8 mouse cellular contexts compared by ENCODE assay signal in the genomic region with DNA sequence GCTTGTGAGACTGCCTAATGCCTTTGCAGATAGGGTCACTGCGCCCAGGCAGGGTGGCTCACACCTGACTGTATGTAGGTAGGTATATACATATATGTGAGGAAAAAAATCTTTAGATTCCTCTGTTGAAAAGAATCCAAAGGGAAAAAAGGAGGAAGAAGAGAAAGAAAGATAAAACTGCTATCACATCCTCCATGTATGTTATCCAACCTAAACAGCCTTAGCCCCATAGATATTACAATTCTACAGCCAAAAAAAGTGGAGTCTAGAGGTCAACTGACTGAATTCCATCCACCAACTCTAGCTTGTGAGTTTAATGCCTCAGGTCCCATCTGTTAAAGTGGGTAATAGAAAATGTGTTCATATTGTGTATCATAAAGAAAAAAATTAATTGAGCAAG. TPM values are rescaled to one million over a fixed set of nuclear protein-coding genes. Genes with fewer than 3 reads are reported as not detected.
DNase-seq lines count a peak whose midpoint lies in the region; ATAC-seq and TF ChIP-seq lines count a peak whose summit lies in the region.
"Had no signal": no experiment of that assay in that cellular context is flagged by ENCODE, and none has a peak within 500 bp of the region (broad histone marks: within the 10 kb centered on the region; RNA-seq: fewer than 3 reads in every experiment).

No protein-coding gene starts in this region.

- no peaks in the 10 kb centered on the region for H3K9me3 ChIP-seq in ES-Bruce4 (replicated peaks; ENCODE audit: control insufficient read depth, insufficient read depth, low read length, poor library complexity, severe bottlenecking)
- H3K9me3 ChIP-seq in forebrain, embryonic 14.5 days (replicated peaks; ENCODE audit: control insufficient read depth, low read length) = no peaks in the 10 kb centered on the region
- H3K9me3 ChIP-seq in liver, embryonic 13.5 days (replicated peaks) = no peaks in the 10 kb centered on the region
- H3K9me3 ChIP-seq: embryonic facial prominence, embryonic 13.5 days had no signal

- no peaks in the 10 kb centered on the region for H3K4me1 ChIP-seq in ES-Bruce4 (ENCODE audit: control insufficient read depth, insufficient read depth, low read length)
- peaks cover 6% of the 10 kb centered on the region for H3K4me1 ChIP-seq in forebrain, embryonic 14.5 days (ENCODE audit: control insufficient read depth, insufficient read depth, low read length)
- H3K4me1 ChIP-seq in liver, embryonic 13.5 days (replicated peaks) = peaks cover 41% of the 10 kb centered on the region

- H3K9ac ChIP-seq in ES-Bruce4 (ENCODE audit: low read depth, poor library complexity, severe bottlenecking) = peak overlapping the region; percentile 94
- H3K9ac ChIP-seq in forebrain, embryonic 14.5 days (ENCODE audit: low read length) = peak overlapping the region; percentile 90; the same call in 1 of the 2 replicates
- H3K9ac ChIP-seq in liver, embryonic 13.5 days = no peak overlapping the region

- TF ChIP-seq POLR2A in ES-Bruce4 (IDR thresholded peaks at IDR 0.05; ENCODE audit: insufficient read depth, low read length) = no peak

- 0 out of 2 replicates have a peak, but pooled peaks cover 3% of the 10 kb centered on the region for H3K36me3 ChIP-seq in ES-Bruce4 (ENCODE audit: control insufficient read depth, insufficient read depth, low read length, poor library complexity, severe bottlenecking)
- H3K36me3 ChIP-seq in forebrain, embryonic 14.5 days (ENCODE audit: control insufficient read depth, insufficient read depth, low read length) = 0 out of 2 replicates have a peak, but pooled peaks cover 2% of the 10 kb centered on the region
- peaks cover 8% of the 10 kb centered on the region for H3K36me3 ChIP-seq in liver, embryonic 13.5 days

- no peak for TF ChIP-seq CTCF in layer of hippocampus, adult 2 months (conservative IDR thresholded peaks at IDR 0.05)
- TF ChIP-seq CTCF in ES-Bruce4 (IDR thresholded peaks at IDR 0.05; ENCODE audit: low read depth, low read length) = no peak

- no peaks in the 10 kb centered on the region for H3K27me3 ChIP-seq in ES-Bruce4 (ENCODE audit: control insufficient read depth, insufficient read depth, low read length, poor library complexity, severe bottlenecking)
- H3K27me3 ChIP-seq in forebrain, embryonic 14.5 days (replicated peaks; ENCODE audit: control insufficient read depth, insufficient read depth, low read length) = no peaks in the 10 kb centered on the region
- no peaks in the 10 kb centered on the region for H3K27me3 ChIP-seq in liver, embryonic 13.5 days
- H3K27me3 ChIP-seq: embryonic facial prominence, embryonic 13.5 days had no signal

- no peak for TF ChIP-seq EP300 in ES-Bruce4 (IDR thresholded peaks at IDR 0.05; ENCODE audit: insufficient read depth, low read depth, low read length)

- H3K4me3 ChIP-seq in layer of hippocampus, adult 2 months = peak overlapping the region; percentile 100; the same call in 1 of the 2 replicates
- H3K4me3 ChIP-seq in ES-Bruce4 (ENCODE audit: low read depth, low read length) = no peak overlapping the region
- no peak overlapping the region for H3K4me3 ChIP-seq in forebrain, embryonic 14.5 days (ENCODE audit: low read depth, low read length)
- H3K4me3 ChIP-seq in liver, embryonic 13.5 days (replicated peaks) = no peak overlapping the region

- WGBS in forebrain, embryonic 14.5 days = 95% methylated on average over 1 of the region's 1 CpGs
- WGBS in liver, embryonic 13.5 days (ENCODE audit: insufficient replicate concordance) = 86% methylated on average over 1 of the region's 1 CpGs

- no peak for ATAC-seq in forebrain, embryonic 14.5 days
- no peak for ATAC-seq in liver, embryonic 13.5 days (ENCODE audit: low read depth)

- no peak for DNase-seq in layer of hippocampus, adult 2 months (ENCODE audit: low spot score in 2 of 2)
- no peak for DNase-seq in layer of hippocampus, adult 9-10 months (ENCODE audit: low spot score)
- DNase-seq in forebrain, embryonic 14.5 days (ENCODE audit: low spot score) = no peak
- DNase-seq in liver, embryonic 13.5 days = no peak
- DNase-seq in frontal cortex, adult 2 months (ENCODE audit: extremely low spot score in 1 of 2, low spot score in 1 of 2) = no peak
- no peak for DNase-seq in thymus, postnatal 10 days (ENCODE audit: low spot score in 2 of 2)

- H3K4me2 ChIP-seq in forebrain, embryonic 14.5 days (ENCODE audit: low read length) = peak overlapping the region; percentile 71; the same call in 1 of the 2 replicates
- H3K4me2 ChIP-seq in liver, embryonic 13.5 days = peak overlapping the region; percentile 87

- H3K27ac ChIP-seq in layer of hippocampus, adult 2 months = peak overlapping the region; percentile 91
- H3K27ac ChIP-seq in ES-Bruce4 (ENCODE audit: insufficient read depth, low read length) = no peak overlapping the region
- no peak overlapping the region for H3K27ac ChIP-seq in forebrain, embryonic 14.5 days (ENCODE audit: low read depth, low read length)
- H3K27ac ChIP-seq in liver, embryonic 13.5 days = no peak overlapping the region

RNA-seq across cellular contexts. Expression of gene Clns1a, which starts 1.0 kb away (rescaled TPM):
- 10 to 100 TPM; 91.0 to 94.3 TPM for total RNA-seq in layer of hippocampus, adult 2 months (2021)
- 150 and 155 TPM in 2 replicates for polyA plus RNA-seq in ES-Bruce4 (2011; ENCODE audit: insufficient read depth, insufficient read length, low read depth, missing spikeins)
- polyA plus RNA-seq in forebrain, embryonic 14.5 days (2014; fragmentation: Nextera tagmentation; extraction: Ambion mirVana) = 229 and 233 TPM in 2 replicates
- 104 and 110 TPM in 2 replicates for polyA plus RNA-seq in liver, embryonic 13.5 days (2015; fragmentation: Nextera tagmentation; extraction: Ambion mirVana)
- 92.4 and 93.0 TPM in 2 replicates for polyA plus RNA-seq in frontal cortex, adult 2 months (2012; rRNA removed)

RNA-seq across cellular contexts. Expression of gene Aqp11, which starts 42.6 kb away (rescaled TPM):
- 10 to 100 TPM; 37.7 to 38.9 TPM for total RNA-seq in layer of hippocampus, adult 2 months (2021)
- 4.6 TPM in 2 replicates for polyA plus RNA-seq in ES-Bruce4 (2011; ENCODE audit: insufficient read depth, insufficient read length, low read depth, missing spikeins)
- polyA plus RNA-seq in forebrain, embryonic 14.5 days (2014; fragmentation: Nextera tagmentation; extraction: Ambion mirVana) = 9.3 and 12.8 TPM in 2 replicates
- polyA plus RNA-seq in liver, embryonic 13.5 days (2015; fragmentation: Nextera tagmentation; extraction: Ambion mirVana) = 15.6 and 15.9 TPM in 2 replicates
- 22.0 and 23.7 TPM in 2 replicates for polyA plus RNA-seq in frontal cortex, adult 2 months (2012; rRNA removed)
